Mouse (Mus musculus): ENCODE measurements around the gene Wdfy3. TPM values are rescaled to one million over a fixed set of nuclear protein-coding genes. Genes with fewer than 3 reads are reported as not detected.
"Not testable (repeated sequence)": the region's sequence is repeated elsewhere in the genome, so short reads cannot be mapped to it uniquely, and the experiment has no call there.

Wdfy3 gene
- polyA plus RNA-seq, 2 experiments, result 3.8 to 5.0 TPM

- WGBS (ENCODE audit: insufficient replicate concordance), result 82% methylated on average over 8 of the region's 8 CpGs
- H3K9me3 ChIP-seq (ENCODE audit: control insufficient read depth, low read length), result no peaks in the 10 kb centered on the region
- peaks cover 2% of the 10 kb centered on the region; the same call in 1 of the 2 replicates for H3K36me3 ChIP-seq (replicated peaks; ENCODE audit: control insufficient read depth, insufficient read depth, low read depth)
- H3K27ac ChIP-seq, result no peak overlapping the region
- no peak overlapping the region for H3K4me3 ChIP-seq (ENCODE audit: insufficient read depth in 1 of 2, low read depth in 2 of 2, low read length in 2 of 2)
- no peak for ATAC-seq (ENCODE audit: insufficient read depth)
- no peaks in the 10 kb centered on the region for H3K4me1 ChIP-seq (replicated peaks; ENCODE audit: control insufficient read depth in 2 of 2, insufficient read depth in 2 of 2, low read length in 1 of 2)
- no peak for DNase-seq (ENCODE audit: low read depth in 3 of 3, low spot score in 3 of 3)
- no peaks in the 10 kb centered on the region for H3K27me3 ChIP-seq (ENCODE audit: control insufficient read depth, insufficient read depth, low read length)
- no peak overlapping the region for H3K4me2 ChIP-seq (ENCODE audit: low read depth)
- TF ChIP-seq CTCF (IDR thresholded peaks at IDR 0.05; ENCODE audit: low read depth) (no peak), EP300 (IDR thresholded peaks at IDR 0.05; ENCODE audit: low read depth) (no peak)
- H3K9ac ChIP-seq (replicated peaks), result no peak overlapping the region
These were observed 143.4 kb downstream of the Wdfy3 start for GRCm38 (mm10) chr5:101926311-101926710.

- Histone ChIP-seq H3K36me3 (replicated peaks; ENCODE audit: control insufficient read depth, insufficient read depth, low read depth) (peaks cover 2% of the 10 kb centered on the region; the same call in 1 of the 2 replicates), H3K27me3 (ENCODE audit: control insufficient read depth, insufficient read depth, low read length) (no peaks in the 10 kb centered on the region), H3K27ac (no peak overlapping the region), H3K9ac (replicated peaks) (no peak overlapping the region), H3K9me3 (ENCODE audit: control insufficient read depth, low read length) (no peaks in the 10 kb centered on the region), H3K4me2 (ENCODE audit: low read depth) (no peak overlapping the region), H3K4me1 (replicated peaks; ENCODE audit: control insufficient read depth in 2 of 2, insufficient read depth in 2 of 2, low read length in 1 of 2) (no peaks in the 10 kb centered on the region), H3K4me3 (ENCODE audit: insufficient read depth in 1 of 2, low read depth in 2 of 2, low read length in 2 of 2) (no peak overlapping the region)
- 85% methylated on average over 11 of the region's 11 CpGs for WGBS (ENCODE audit: insufficient replicate concordance)
- TF ChIP-seq CTCF (IDR thresholded peaks at IDR 0.05; ENCODE audit: low read depth) (no peak), EP300 (IDR thresholded peaks at IDR 0.05; ENCODE audit: low read depth) (no peak)
- DNase-seq (ENCODE audit: low read depth in 3 of 3, low spot score in 3 of 3) (no peak), ATAC-seq (ENCODE audit: insufficient read depth) (no peak)
These were observed 146.0 kb downstream of the Wdfy3 start for GRCm38 (mm10) chr5:101923710-101924109.

GRCm38 (mm10) chr5:101919559-101919958, 150.2 kb downstream of the Wdfy3 start:
- WGBS (ENCODE audit: insufficient replicate concordance), result 83% methylated on average over 5 of the region's 5 CpGs
- Histone ChIP-seq H3K27me3 (ENCODE audit: control insufficient read depth, insufficient read depth, low read length) (no peaks in the 10 kb centered on the region), H3K4me3 (ENCODE audit: insufficient read depth in 1 of 2, low read depth in 2 of 2, low read length in 2 of 2) (no peak overlapping the region), H3K9me3 (ENCODE audit: control insufficient read depth, low read length) (no peaks in the 10 kb centered on the region), H3K4me1 (replicated peaks; ENCODE audit: control insufficient read depth in 2 of 2, insufficient read depth in 2 of 2, low read length in 1 of 2) (no peaks in the 10 kb centered on the region), H3K4me2 (ENCODE audit: low read depth) (no peak overlapping the region), H3K9ac (replicated peaks) (no peak overlapping the region), H3K36me3 (replicated peaks; ENCODE audit: control insufficient read depth, insufficient read depth, low read depth) (peaks cover 2% of the 10 kb centered on the region; the same call in 1 of the 2 replicates), H3K27ac (no peak overlapping the region)
- ATAC-seq (ENCODE audit: insufficient read depth) (no peak), DNase-seq (ENCODE audit: low read depth in 3 of 3, low spot score in 3 of 3) (no peak)
- TF ChIP-seq CTCF (IDR thresholded peaks at IDR 0.05; ENCODE audit: low read depth) (no peak), EP300 (IDR thresholded peaks at IDR 0.05; ENCODE audit: low read depth) (no peak)

- Histone ChIP-seq H3K4me1 (replicated peaks; ENCODE audit: control insufficient read depth in 2 of 2, insufficient read depth in 2 of 2, low read length in 1 of 2) (no peaks in the 10 kb centered on the region), H3K27ac (no peak overlapping the region), H3K27me3 (ENCODE audit: control insufficient read depth, insufficient read depth, low read length) (no peaks in the 10 kb centered on the region), H3K9ac (replicated peaks) (no peak overlapping the region), H3K9me3 (ENCODE audit: control insufficient read depth, low read length) (no peaks in the 10 kb centered on the region), H3K36me3 (replicated peaks; ENCODE audit: control insufficient read depth, insufficient read depth, low read depth) (peaks cover 8% of the 10 kb centered on the region; the same call in 1 of the 2 replicates), H3K4me3 (ENCODE audit: insufficient read depth in 1 of 2, low read depth in 2 of 2, low read length in 2 of 2) (no peak overlapping the region), H3K4me2 (ENCODE audit: low read depth) (no peak overlapping the region)
- no peak for ATAC-seq (ENCODE audit: insufficient read depth)
- DNase-seq (ENCODE audit: low read depth in 3 of 3, low spot score in 3 of 3), result no peak
- TF ChIP-seq EP300 (IDR thresholded peaks at IDR 0.05; ENCODE audit: low read depth) (no peak), CTCF (IDR thresholded peaks at IDR 0.05; ENCODE audit: low read depth) (no peak)
- WGBS (ENCODE audit: insufficient replicate concordance), result 78% methylated on average over 10 of the region's 10 CpGs
These were observed 160.3 kb downstream of the Wdfy3 start for GRCm38 (mm10) chr5:101909468-101909867.

- TF ChIP-seq EP300 (IDR thresholded peaks at IDR 0.05; ENCODE audit: low read depth), result no peak
- no peak for TF ChIP-seq CTCF (IDR thresholded peaks at IDR 0.05; ENCODE audit: low read depth)
- no peak for DNase-seq (ENCODE audit: low read depth in 3 of 3, low spot score in 3 of 3)
- H3K36me3 ChIP-seq (replicated peaks; ENCODE audit: control insufficient read depth, insufficient read depth, low read depth), result peaks cover 3% of the 10 kb centered on the region; the same call in 1 of the 2 replicates
- no peak overlapping the region for H3K4me3 ChIP-seq (ENCODE audit: insufficient read depth in 1 of 2, low read depth in 2 of 2, low read length in 2 of 2)
- no peak overlapping the region for H3K4me2 ChIP-seq (ENCODE audit: low read depth)
- no peak overlapping the region for H3K9ac ChIP-seq (replicated peaks)
- H3K27me3 ChIP-seq (ENCODE audit: control insufficient read depth, insufficient read depth, low read length), result no peaks in the 10 kb centered on the region
- 71% methylated on average over 3 of the region's 3 CpGs for WGBS (ENCODE audit: insufficient replicate concordance)
- H3K9me3 ChIP-seq (ENCODE audit: control insufficient read depth, low read length), result no peaks in the 10 kb centered on the region
- no peaks in the 10 kb centered on the region for H3K4me1 ChIP-seq (replicated peaks; ENCODE audit: control insufficient read depth in 2 of 2, insufficient read depth in 2 of 2, low read length in 1 of 2)
- ATAC-seq (ENCODE audit: insufficient read depth), result no peak
- H3K27ac ChIP-seq, result no peak overlapping the region
These were observed 164.1 kb downstream of the Wdfy3 start for GRCm38 (mm10) chr5:101905624-101906023.

GRCm38 (mm10) chr5:101904841-101905240, 164.9 kb downstream of the Wdfy3 start:
- not testable (repeated sequence) for ATAC-seq (ENCODE audit: insufficient read depth); H3K4me1 ChIP-seq (replicated peaks; ENCODE audit: control insufficient read depth in 2 of 2, insufficient read depth in 2 of 2, low read length in 1 of 2); H3K27me3 ChIP-seq (ENCODE audit: control insufficient read depth, insufficient read depth, low read length); DNase-seq (ENCODE audit: low read depth in 3 of 3, low spot score in 3 of 3); H3K36me3 ChIP-seq (replicated peaks; ENCODE audit: control insufficient read depth, insufficient read depth, low read depth); H3K27ac ChIP-seq; H3K9ac ChIP-seq (replicated peaks); H3K9me3 ChIP-seq (ENCODE audit: control insufficient read depth, low read length); H3K4me2 ChIP-seq (ENCODE audit: low read depth); H3K4me3 ChIP-seq (ENCODE audit: insufficient read depth in 1 of 2, low read depth in 2 of 2, low read length in 2 of 2)
- 74% methylated on average over 4 of the region's 4 CpGs for WGBS (ENCODE audit: insufficient replicate concordance)
